Comparison of ENCODE assay signal across 8 mouse cellular contexts in the genomic region with DNA sequence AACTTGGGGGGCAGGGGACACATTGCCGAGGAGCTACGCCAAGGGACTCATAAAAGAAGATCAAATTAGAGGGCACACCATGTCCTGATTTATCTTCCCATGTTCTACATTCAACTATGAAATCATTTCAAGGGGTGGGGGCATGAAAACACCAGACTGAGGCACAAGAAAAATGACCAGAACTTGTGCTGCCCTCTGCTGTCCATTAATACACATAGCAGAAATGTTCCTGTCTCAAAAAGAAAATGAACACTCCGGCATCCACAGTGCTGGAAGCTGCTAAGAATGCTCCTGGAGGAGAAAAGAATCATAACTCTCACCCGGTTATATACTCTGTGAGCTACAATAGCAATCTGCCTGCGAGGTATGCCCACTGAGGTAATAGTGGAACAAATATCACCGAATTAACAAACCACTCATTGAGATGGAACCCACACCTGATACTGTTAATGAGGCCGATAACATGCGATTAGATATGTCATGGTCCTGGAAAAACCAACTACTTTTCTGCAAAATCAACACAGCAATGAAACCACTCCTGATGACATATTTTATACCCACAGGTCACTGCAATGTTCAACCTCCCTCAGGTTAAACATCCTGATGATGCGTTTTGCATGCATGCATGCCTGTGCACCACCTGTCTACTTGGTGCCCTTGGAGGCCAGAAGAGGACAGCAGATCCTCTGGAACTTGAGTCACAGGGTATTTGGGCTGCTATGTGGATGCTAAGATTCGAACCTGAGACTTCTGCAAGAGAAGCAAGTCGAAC.
DNase-seq lines count a peak whose midpoint lies in the region; TF ChIP-seq lines count a peak whose summit lies in the region.

No protein-coding gene starts in this region.

- no peak overlapping the region for H3K27ac ChIP-seq in cortical plate, adult 2 months (ENCODE audit: insufficient read depth, low read length)

- TF ChIP-seq POLR2A in cortical plate, adult 2 months (IDR thresholded peaks at IDR 0.05; ENCODE audit: extremely low read depth, insufficient read depth, low read length) = no peak

- intact Hi-C loops in heart, postnatal 10 days (cut with DNase I) = loop anchor here (1.0 to 5.0 kb wide), 4 partner anchors 59 to 313 kb away; a partner anchor contains a TSS
- intact Hi-C loops in heart, postnatal 36 days (cut with DNase I) = loop anchor here (1.0 to 2.0 kb wide), 2 partner anchors 204 to 313 kb away; a partner anchor contains a TSS

- no peak overlapping the region for H3K4me3 ChIP-seq in cortical plate, adult 2 months (ENCODE audit: insufficient read depth, low read length)

- peak; percentile 67 for TF ChIP-seq CTCF in cortical plate, adult 2 months (IDR thresholded peaks at IDR 0.05; ENCODE audit: extremely low read depth, insufficient read depth, low read length)

- DNase-seq in heart, postnatal 10 days = peak; percentile 18 to 47
- DNase-seq in heart, postnatal 36 days = no peak
- DNase-seq in ovary, postnatal 14 days (ENCODE audit: low spot score) = peak; percentile 11
- DNase-seq in ovary, postnatal 36 days (ENCODE audit: low spot score) = no peak
- peak; percentile 40 for DNase-seq in lung, postnatal 10 days
- DNase-seq in ovary, adult 18-20 months (ENCODE audit: low spot score) = no peak
- no peak for DNase-seq in spleen, adult 12 weeks (ENCODE audit: low spot score)

- no peaks in the 10 kb centered on the region for H3K4me1 ChIP-seq in cortical plate, adult 2 months (ENCODE audit: control insufficient read depth, insufficient read depth, low read length)

Comparison
In these comparisons a context has a peak if more than half of its experiments do, and no peak if none do; other contexts are left out.
1. DNase-seq: peak in heart, postnatal 10 days (2 of 2), ovary, postnatal 14 days (single experiment) and lung, postnatal 10 days (single experiment); none in heart, postnatal 36 days (0 of 2), ovary, postnatal 36 days (single experiment), ovary, adult 18-20 months (single experiment) and spleen, adult 12 weeks (single experiment).